Mouse (Mus musculus) G1E (cell line): ENCODE results near the gene Mfsd4a. TPM values are rescaled to one million over a fixed set of nuclear protein-coding genes. Genes with fewer than 3 reads are reported as not detected.

Source experiments
- ATAC-seq: 2 replicates; pipeline ENCODE4 v1.8.0; 2016; ENCODE audit warnings: mild to moderate bottlenecking; ENCODE audit not compliant: insufficient number of reproducible peaks, poor library complexity, low FRiP score, severe bottlenecking; ENCODE audit errors: extremely low read depth
- DNase-seq: peaks from one replicate; pipeline ENCODE4 v3.0.0; 2012; ENCODE audit warnings: low spot score
- H3K27me3 ChIP-seq: 2 replicates; pipeline ENCODE4 v1.6.1; 2012; ENCODE audit warnings: mild to moderate bottlenecking, low read length, inconsistent platforms; ENCODE audit not compliant: insufficient read depth
- H3K36me3 ChIP-seq: replicated peaks from 2 replicates; pipeline ENCODE3; 2012; ENCODE audit warnings: mild to moderate bottlenecking, inconsistent platforms
- H3K4me1 ChIP-seq: 2 replicates; pipeline ENCODE4 v1.6.1; 2012; ENCODE audit warnings: low read depth, low read length, inconsistent platforms, mixed read lengths; ENCODE audit not compliant: insufficient read depth
- H3K4me3 ChIP-seq: 2 replicates; pipeline ENCODE4 v1.5.1; 2012; ENCODE audit warnings: low read depth, mild to moderate bottlenecking, inconsistent platforms, low read length, moderate library complexity, mixed read lengths
- H3K9me3 ChIP-seq: replicated peaks from 2 replicates; pipeline ENCODE4 v1.6.1; 2012; ENCODE audit warnings: inconsistent platforms
- CTCF ChIP-seq: IDR thresholded peaks from 2 replicates; pipeline ENCODE4 v1.5.1; 2012; ENCODE audit warnings: low read depth, low read length, inconsistent platforms, mixed read lengths
- GATA1 ChIP-seq: IDR thresholded peaks from 2 replicates; pipeline ENCODE4 v1.6.1; 2012; ENCODE audit warnings: borderline replicate concordance, low read length, inconsistent platforms, mixed read lengths
- GATA2 ChIP-seq: IDR thresholded peaks from 2 replicates; pipeline ENCODE4 v1.6.1; 2012; ENCODE audit warnings: low read depth, low read length, inconsistent platforms, borderline replicate concordance
- POLR2AphosphoS5 ChIP-seq: IDR thresholded peaks from 2 replicates; pipeline ENCODE4 v1.6.1; 2012; ENCODE audit warnings: low read depth, low read length, inconsistent platforms; ENCODE audit not compliant: insufficient replicate concordance
- TAL1 ChIP-seq: conservative IDR thresholded peaks from 2 replicates; pipeline ENCODE4 v1.6.1; 2012; ENCODE audit warnings: low read depth, low read length, inconsistent platforms, mixed read lengths
- polyA plus RNA-seq: library from polyadenylated mRNA; stranded (reverse); fragments of >175 nt; gene quantifications from 2 replicates; pipeline ENCODE4 v1.2.3, GENCODE M21; 2012
- total RNA-seq, 2 experiments: library from RNA; stranded (forward) in 1 of 2; stranded (reverse) in 1 of 2; fragments of 200-1000 nt in 1 of 2; fragments of >200 nt in 1 of 2; fragmentation: Nextera tagmentation in 1 of 2; gene quantifications; 2 replicates each; pipeline ENCODE4 v1.2.3; 2014 to 2017

The Mfsd4a gene
- total and polyA plus RNA-seq, 3 experiments = 1.0 TPM; not detected in 2

DNA sequence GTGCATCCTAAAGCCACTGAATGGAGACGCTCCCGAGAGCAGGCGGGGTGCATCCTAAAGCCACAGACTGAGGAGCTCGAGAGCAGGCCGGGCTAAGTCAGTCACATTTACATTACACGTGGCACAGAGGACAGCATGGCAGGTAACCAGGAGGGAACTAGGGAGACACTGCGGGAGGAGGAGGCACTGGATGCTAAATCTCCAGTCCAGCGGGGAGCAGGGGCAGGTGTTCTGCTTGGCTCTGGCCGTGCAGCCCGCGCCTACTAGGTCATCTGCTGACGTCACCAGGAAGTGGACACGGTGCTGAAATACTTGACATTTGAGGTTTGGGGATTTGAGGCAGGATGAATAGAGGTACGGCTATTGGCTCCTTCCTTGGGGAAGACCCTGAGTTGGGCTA is 36.5 kb upstream of the Mfsd4a start:
- H3K4me1 ChIP-seq = no peaks in the 10 kb centered on the region
- no peak for ATAC-seq
- no peak for DNase-seq
- no peaks in the 10 kb centered on the region for H3K36me3 ChIP-seq
- H3K4me3 ChIP-seq = no peak overlapping the region
- H3K9me3 ChIP-seq = no peaks in the 10 kb centered on the region
- peaks cover 21% of the 10 kb centered on the region for H3K27me3 ChIP-seq
- no peak for TF ChIP-seq POLR2AphosphoS5
- no peak for TF ChIP-seq GATA1
- TF ChIP-seq GATA2 = no peak
- no peak for TF ChIP-seq CTCF
- TF ChIP-seq TAL1 = no peak

DNA sequence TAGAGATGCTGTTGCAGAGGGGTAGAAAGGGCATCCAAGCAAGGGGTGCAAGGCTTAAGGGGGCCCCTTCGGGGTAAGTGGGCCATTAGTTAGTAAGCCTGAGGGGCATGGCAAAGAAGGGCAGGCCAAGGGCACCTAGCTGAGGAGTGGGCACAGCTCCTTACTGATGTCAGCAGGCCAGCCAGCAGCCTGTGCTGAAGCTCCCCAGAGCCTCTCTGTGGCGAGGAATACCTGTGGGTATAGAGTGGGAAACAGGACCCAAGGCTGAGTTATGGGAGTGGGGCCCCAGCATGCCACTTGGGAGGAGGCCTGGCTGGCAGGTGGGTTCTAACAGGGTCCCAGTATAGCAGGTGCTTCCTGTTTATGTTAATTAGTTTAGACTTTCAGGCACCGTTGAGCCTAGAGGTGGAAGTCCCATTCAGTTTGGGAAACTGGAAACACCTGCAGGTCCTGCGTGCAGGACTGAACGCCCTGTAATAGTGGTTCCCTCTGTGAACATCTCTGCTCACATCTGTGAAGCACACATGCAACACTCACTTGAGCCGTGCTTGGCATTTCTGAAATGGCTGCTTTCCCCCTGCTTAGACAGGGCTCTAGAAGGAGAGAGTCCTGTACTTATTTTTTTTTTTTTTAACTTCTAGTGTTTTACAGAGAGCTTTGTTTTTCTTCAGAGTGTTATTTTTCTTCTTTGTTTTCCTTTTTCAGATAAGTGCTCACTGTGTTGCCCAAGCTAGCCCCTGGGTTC is 34.3 kb upstream of the Mfsd4a start:
- Histone ChIP-seq H3K9me3 (no peaks in the 10 kb centered on the region), H3K4me1 (no peaks in the 10 kb centered on the region), H3K36me3 (no peaks in the 10 kb centered on the region), H3K27me3 (peaks cover 19% of the 10 kb centered on the region), H3K4me3 (no peak overlapping the region)
- ATAC-seq (no peak), DNase-seq (no peak)
- TF ChIP-seq POLR2AphosphoS5 (no peak), GATA2 (no peak), TAL1 (no peak), CTCF (no peak), GATA1 (no peak)

DNA sequence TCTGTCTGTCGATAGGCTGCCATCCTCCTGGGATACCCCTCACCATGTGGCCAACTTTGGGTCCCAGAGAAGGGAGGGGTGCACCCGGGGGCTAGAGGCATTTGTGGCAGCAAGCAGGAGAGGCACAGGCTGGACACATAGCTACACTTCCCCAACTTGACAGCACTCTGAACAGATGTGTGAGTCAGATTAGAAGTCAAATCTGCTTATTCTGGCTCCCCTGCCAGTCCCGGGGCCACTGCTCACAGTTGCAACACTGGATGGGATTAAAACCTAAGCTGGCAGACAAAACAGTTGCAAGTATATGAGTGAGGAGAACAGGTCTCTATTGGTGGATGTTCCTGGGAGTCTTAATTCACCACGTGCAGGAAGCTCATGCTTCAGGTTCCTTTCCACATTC is 31.9 kb upstream of the Mfsd4a start:
- H3K27me3 ChIP-seq = peaks cover 19% of the 10 kb centered on the region
- peaks cover 4% of the 10 kb centered on the region for H3K4me1 ChIP-seq
- TF ChIP-seq GATA1 (no peak), POLR2AphosphoS5 (no peak), CTCF (no peak), GATA2 (no peak), TAL1 (no peak)
- H3K36me3 ChIP-seq = no peaks in the 10 kb centered on the region
- no peak overlapping the region for H3K4me3 ChIP-seq
- ATAC-seq (peak; percentile 18; the same call in 1 of the 2 replicates), DNase-seq (no peak)
- no peaks in the 10 kb centered on the region for H3K9me3 ChIP-seq

DNA sequence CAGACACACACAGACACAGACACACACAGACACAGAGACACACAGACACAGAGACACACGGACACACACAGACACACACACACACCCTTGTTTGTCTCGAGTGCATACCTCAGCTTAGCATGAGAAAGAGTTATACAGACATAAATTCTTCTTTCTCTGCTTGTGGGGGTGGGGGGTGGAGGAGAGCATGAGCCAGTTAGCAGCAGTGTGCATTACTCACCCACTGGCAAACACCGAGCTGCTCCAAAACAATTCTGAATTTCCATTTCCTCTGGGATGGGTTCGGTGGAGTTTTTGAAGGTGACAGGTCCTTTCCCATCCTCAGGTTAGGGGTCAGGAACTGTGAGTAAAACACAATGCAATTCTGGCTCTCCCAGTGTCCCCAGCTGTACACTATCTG is 31.2 kb upstream of the Mfsd4a start:
- peaks cover 4% of the 10 kb centered on the region for H3K4me1 ChIP-seq
- H3K36me3 ChIP-seq = no peaks in the 10 kb centered on the region
- H3K9me3 ChIP-seq = no peaks in the 10 kb centered on the region
- TF ChIP-seq TAL1 = no peak
- no peak for TF ChIP-seq GATA1
- no peak for TF ChIP-seq CTCF
- no peak for TF ChIP-seq POLR2AphosphoS5
- TF ChIP-seq GATA2 = no peak
- peaks cover 15% of the 10 kb centered on the region for H3K27me3 ChIP-seq
- ATAC-seq = no peak
- DNase-seq = no peak
- no peak overlapping the region for H3K4me3 ChIP-seq

DNA sequence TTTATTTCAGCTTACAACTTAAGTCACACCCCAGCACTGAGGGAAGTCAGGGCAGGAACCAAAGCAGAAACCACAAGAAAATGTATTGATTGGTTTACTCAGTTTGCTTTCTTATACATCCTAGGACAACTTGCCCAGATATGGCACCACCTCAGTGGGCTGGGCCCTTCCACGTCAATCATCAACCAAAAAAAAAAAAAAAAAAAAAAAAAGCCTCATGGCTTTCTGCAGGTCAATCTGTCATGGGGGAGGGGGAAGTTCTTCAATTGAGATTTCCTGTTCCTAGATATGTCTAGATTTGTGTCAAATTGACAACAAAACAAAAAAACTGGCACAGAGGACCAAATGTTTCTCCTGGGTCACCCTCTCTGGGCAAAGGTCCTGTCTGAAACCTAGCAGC is 30.2 kb upstream of the Mfsd4a start:
- no peak overlapping the region for H3K4me3 ChIP-seq
- H3K9me3 ChIP-seq = no peaks in the 10 kb centered on the region
- TF ChIP-seq POLR2AphosphoS5 = no peak
- TF ChIP-seq CTCF = no peak
- TF ChIP-seq GATA2 = no peak
- TF ChIP-seq TAL1 = no peak
- no peak for TF ChIP-seq GATA1
- H3K27me3 ChIP-seq = peaks cover 13% of the 10 kb centered on the region
- H3K36me3 ChIP-seq = no peaks in the 10 kb centered on the region
- H3K4me1 ChIP-seq = peaks cover 4% of the 10 kb centered on the region
- DNase-seq = no peak
- no peak for ATAC-seq

DNA sequence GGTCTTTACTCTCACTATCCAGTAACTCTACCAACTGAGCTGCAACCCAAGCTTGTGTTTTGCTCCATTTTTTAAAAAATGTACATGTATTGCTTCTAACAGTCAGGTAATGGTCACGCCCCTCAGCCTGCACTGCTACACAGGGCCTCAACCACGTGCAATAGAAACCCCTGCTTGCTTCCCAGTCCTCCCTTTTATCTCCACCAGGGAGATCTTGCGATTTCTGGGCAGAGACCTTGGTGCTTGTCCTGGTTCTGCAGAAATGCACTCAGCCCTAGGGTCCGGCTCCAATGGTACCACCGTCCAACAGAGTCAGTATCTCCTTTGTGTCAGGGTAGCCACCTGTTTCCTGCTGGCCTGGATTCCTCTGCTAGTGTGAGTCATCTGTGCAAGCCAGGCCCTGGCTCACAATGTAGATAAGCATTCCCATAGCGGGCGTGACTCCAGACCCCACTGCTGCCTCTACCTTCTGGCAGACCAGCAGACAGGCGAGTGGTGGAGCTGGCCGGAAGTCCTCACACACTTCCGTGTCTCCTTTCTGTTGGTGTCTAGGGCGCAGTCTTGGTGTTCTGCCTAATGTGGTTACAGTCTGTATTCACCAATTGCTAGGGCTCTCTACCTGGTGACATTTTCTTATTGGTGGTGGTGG is 27.6 kb upstream of the Mfsd4a start:
- H3K4me1 ChIP-seq = peaks cover 4% of the 10 kb centered on the region

More for the DNA sequence above, 27.6 kb upstream of the Mfsd4a start:
- H3K27me3 ChIP-seq = peaks cover 8% of the 10 kb centered on the region
- TF ChIP-seq CTCF (no peak), POLR2AphosphoS5 (no peak), GATA2 (no peak), GATA1 (no peak), TAL1 (no peak)
- no peaks in the 10 kb centered on the region for H3K9me3 ChIP-seq
- H3K36me3 ChIP-seq = no peaks in the 10 kb centered on the region
- H3K4me3 ChIP-seq = no peak overlapping the region
- ATAC-seq = peak; percentile 91
- DNase-seq = no peak
